Mouse (Mus musculus): ENCODE measurements around the gene Sh3bp4.

GRCm38 (mm10) chr1:89140113-89140512, 69.9 kb downstream of the Sh3bp4 start:
- no peak for TF ChIP-seq CTCF (IDR thresholded peaks at IDR 0.05; ENCODE audit: control insufficient read depth, insufficient read depth, low read length)
- TF ChIP-seq POLR2A (IDR thresholded peaks at IDR 0.05; ENCODE audit: borderline replicate concordance, control insufficient read depth, low read depth, low read length), result no peak

Data from bone marrow, adult 2 months (tissue).